Mouse (Mus musculus) limb, embryonic 15.5 days (tissue): ENCODE results near the gene Scamp5. TPM values are rescaled to one million over a fixed set of nuclear protein-coding genes. Genes with fewer than 3 reads are reported as not detected.

Experiments used
- ATAC-seq: fragments of 200-750 bp; cut with Nextera tagmentation; 2 replicates; pipeline ENCODE4 v1.8.0; 2017; ENCODE audit warnings: low read depth, moderate TSS enrichment; ENCODE audit not compliant: insufficient number of reproducible peaks, low FRiP score, low TSS enrichment
- H3K27ac ChIP-seq: fragments of 300-500 bp; sonication (generic); 2 replicates; pipeline ENCODE4 v1.5.1; 2015; ENCODE audit warnings: moderate library complexity, mild to moderate bottlenecking, inconsistent platforms
- H3K27me3 ChIP-seq: fragments of 300-500 bp; sonication (generic); 2 replicates; pipeline ENCODE4 v1.6.1; 2015; ENCODE audit warnings: inconsistent platforms
- H3K36me3 ChIP-seq: fragments of 300-500 bp; sonication (generic); 2 replicates; pipeline ENCODE4 v1.6.1; 2015; ENCODE audit warnings: inconsistent platforms
- H3K4me1 ChIP-seq: fragments of 300-500 bp; sonication (generic); 2 replicates; pipeline ENCODE4 v1.6.1; 2015; ENCODE audit warnings: inconsistent platforms
- H3K4me2 ChIP-seq: fragments of 300-500 bp; sonication (generic); 2 replicates; pipeline ENCODE4 v1.6.1; 2015; ENCODE audit warnings: mild to moderate bottlenecking, inconsistent platforms
- H3K4me3 ChIP-seq: fragments of 300-500 bp; sonication (generic); 2 replicates; pipeline ENCODE4 v1.5.1; 2015; ENCODE audit warnings: mild to moderate bottlenecking, inconsistent platforms
- H3K9ac ChIP-seq: fragments of 300-500 bp; sonication (generic); 2 replicates; pipeline ENCODE4 v1.6.1; 2015; ENCODE audit warnings: inconsistent platforms
- H3K9me3 ChIP-seq: fragments of 300-500 bp; sonication (generic); 2 replicates; pipeline ENCODE4 v1.6.1; 2016; ENCODE audit warnings: inconsistent platforms
- WGBS: fragments of 180-500 bp; shearing (Covaris S2); methylation state at CpG from one replicate; pipeline ENCODE4 v1.1.7; 2015; 5-methylcytosine and 5-hydroxymethylcytosine counted together
- polyA plus RNA-seq: library from polyadenylated mRNA; unstranded; fragments of >200 nt; fragmentation: Nextera tagmentation; extraction: Ambion mirVana; gene quantifications from 2 replicates; pipeline ENCODE4 v1.2.1, GENCODE M21; 2015

Scamp5 gene
- polyA plus RNA-seq, 1 experiment from 2014 or later, result 14.2 TPM

DNA sequence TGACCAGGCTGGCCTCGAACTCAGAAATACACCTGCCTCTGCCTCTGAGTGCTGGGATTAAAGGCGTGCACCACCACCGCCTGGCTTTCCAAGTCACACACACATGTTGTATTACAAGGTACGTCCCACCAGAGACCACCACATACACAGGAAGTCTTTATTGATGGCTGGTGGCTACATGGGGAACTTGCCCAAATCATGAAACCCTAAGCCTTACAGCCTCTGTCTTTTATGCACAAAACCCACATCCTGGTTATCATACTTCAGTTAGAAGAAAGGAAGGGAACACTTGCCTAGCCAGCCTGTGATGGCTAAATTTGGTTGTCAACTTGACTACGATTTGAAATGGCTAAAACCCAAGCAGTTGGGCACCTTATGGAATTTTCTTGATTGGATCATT is 63.8 kb downstream of the Scamp5 start:
- Histone ChIP-seq H3K4me1 (no peaks in the 10 kb centered on the region), H3K36me3 (no peaks in the 10 kb centered on the region), H3K27ac (no peak overlapping the region), H3K9me3 (no peaks in the 10 kb centered on the region), H3K9ac (no peak overlapping the region), H3K4me3 (no peak overlapping the region), H3K27me3 (no peaks in the 10 kb centered on the region), H3K4me2 (no peak overlapping the region)
- ATAC-seq, result no peak
- 83% methylated on average over 5 of the region's 5 CpGs for WGBS

DNA sequence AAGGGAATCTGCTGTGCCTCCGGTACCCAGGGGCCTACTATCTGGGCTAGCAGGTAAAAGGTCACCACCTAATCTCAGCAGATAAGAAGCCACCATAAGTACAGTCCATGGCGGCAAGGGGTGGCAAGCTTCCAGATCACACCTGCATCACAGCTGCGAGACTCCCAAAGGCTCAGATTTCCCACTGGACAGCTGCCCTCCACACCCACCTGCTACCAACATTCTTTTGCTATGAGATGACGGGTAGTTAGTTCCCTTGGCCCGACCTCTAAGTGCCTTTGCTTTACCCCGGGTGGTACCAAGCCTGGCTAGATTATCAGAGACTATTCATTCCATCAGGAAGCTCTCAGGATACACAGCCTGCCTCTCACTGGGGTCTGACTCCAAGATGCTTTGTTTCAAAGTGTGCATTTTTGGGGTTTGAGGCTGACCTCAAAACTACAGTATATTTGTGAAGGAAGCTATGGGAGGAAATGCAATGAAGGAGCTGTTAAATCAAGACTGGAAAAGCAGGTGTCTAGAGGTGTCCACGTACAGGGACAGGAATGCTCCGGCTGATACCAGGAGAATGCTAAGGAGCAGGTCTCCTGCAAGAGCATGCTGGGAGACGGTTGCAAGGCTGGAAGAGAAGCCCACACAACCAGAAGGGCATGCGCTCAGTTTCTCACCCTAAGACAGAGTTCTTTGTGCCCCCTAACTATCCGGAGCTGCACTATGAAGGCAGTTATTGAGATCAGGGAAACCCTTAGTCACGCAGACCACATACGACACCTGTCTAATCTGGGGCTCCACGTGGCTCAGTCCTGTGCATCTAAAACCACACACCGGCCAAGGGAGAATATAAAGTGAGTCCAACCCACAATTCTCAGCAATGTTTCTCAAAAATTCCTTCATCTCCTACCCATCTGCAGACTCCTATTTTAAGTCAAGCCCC is 65.3 kb downstream of the Scamp5 start:
- Histone ChIP-seq H3K4me3 (no peak overlapping the region), H3K4me2 (no peak overlapping the region), H3K27me3 (no peaks in the 10 kb centered on the region), H3K36me3 (no peaks in the 10 kb centered on the region), H3K27ac (no peak overlapping the region), H3K9me3 (no peaks in the 10 kb centered on the region), H3K9ac (no peak overlapping the region), H3K4me1 (no peaks in the 10 kb centered on the region)
- no peak for ATAC-seq
- 73% methylated on average over 15 of the region's 15 CpGs for WGBS

DNA sequence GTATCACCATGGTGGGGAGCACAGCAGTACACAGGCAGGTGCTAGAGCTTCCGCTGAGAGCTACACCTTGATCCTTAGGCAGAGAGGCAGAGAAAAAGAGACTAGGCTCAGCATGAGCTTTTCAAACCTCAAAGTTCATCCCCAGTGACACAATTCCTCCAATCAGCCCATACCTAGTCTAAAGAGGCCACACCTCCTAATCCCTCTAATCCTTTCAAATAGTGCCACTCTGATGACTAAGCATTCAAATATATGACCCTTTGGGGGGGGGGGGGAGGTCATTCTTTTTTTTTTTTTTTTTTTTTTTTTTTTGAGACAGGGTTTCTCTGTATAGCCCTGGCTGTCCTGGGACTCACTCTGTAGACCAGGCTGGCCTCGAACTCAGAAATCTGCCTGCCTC is 69.1 kb downstream of the Scamp5 start:
- ATAC-seq, result no peak
- H3K36me3 ChIP-seq, result no peaks in the 10 kb centered on the region
- no peak overlapping the region for H3K9ac ChIP-seq

DNA sequence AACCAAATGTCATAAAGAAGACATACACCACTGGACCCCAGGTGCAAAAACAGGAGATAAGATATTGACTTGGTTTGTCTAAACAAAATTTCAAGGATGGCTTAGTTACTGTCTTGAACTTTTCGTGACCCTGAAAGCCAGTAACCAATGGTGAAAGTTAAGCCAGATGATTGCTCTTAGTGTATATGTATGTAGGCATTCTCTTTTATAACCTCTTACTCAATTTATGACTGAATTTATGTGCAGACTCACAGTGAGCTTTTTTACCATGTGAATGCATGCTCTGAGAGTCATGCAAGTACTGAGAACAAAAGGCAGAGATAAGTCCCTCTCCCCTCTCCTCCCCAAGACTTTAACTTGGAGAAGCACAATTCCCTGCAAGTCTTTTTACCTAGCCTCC is 75.0 kb downstream of the Scamp5 start:
- no peak overlapping the region for H3K9ac ChIP-seq
- H3K4me3 ChIP-seq, result no peak overlapping the region
- no peaks in the 10 kb centered on the region for H3K4me1 ChIP-seq
- no peak overlapping the region for H3K4me2 ChIP-seq
- no peak overlapping the region for H3K27ac ChIP-seq
- 74% methylated on average over 1 of the region's 1 CpGs for WGBS
- no peaks in the 10 kb centered on the region for H3K9me3 ChIP-seq
- no peak for ATAC-seq
- no peaks in the 10 kb centered on the region for H3K36me3 ChIP-seq
- H3K27me3 ChIP-seq, result no peaks in the 10 kb centered on the region

More for the DNA sequence above, 69.1 kb downstream of the Scamp5 start:
- Histone ChIP-seq H3K4me3 (no peak overlapping the region), H3K9me3 (no peaks in the 10 kb centered on the region), H3K27ac (no peak overlapping the region), H3K4me2 (no peak overlapping the region), H3K4me1 (no peaks in the 10 kb centered on the region), H3K27me3 (no peaks in the 10 kb centered on the region)
- WGBS, result 98% methylated on average over 2 of the region's 2 CpGs

Other genes with a start within 250 kb of the Scamp5 start
- not detected in 2 replicates for gene Trcg1, start 231.5 kb downstream of the Scamp5 start, polyA plus RNA-seq
- 17.7 and 18.0 TPM in 2 replicates for gene 1700017B05Rik, start 205.4 kb downstream of the Scamp5 start, polyA plus RNA-seq
- gene Ppcdc, start 27.9 kb downstream of the Scamp5 start, polyA plus RNA-seq, result 23.3 and 25.5 TPM in 2 replicates
- gene Rpp25, start 36.0 kb upstream of the Scamp5 start, polyA plus RNA-seq, result 0.40 and 1.1 TPM in 2 replicates
- 411 and 426 TPM in 2 replicates for gene Cox5a, start 53.2 kb upstream of the Scamp5 start, polyA plus RNA-seq
- 26.8 and 27.5 TPM in 2 replicates for gene Fam219b, start 69.5 kb upstream of the Scamp5 start, polyA plus RNA-seq
- 37.9 and 49.8 TPM in 2 replicates for gene Mpi, start 84.7 kb upstream of the Scamp5 start, polyA plus RNA-seq
- gene Scamp2, start 92.9 kb upstream of the Scamp5 start, polyA plus RNA-seq, result 86.4 and 94.3 TPM in 2 replicates
- gene Ulk3, start 121.4 kb upstream of the Scamp5 start, polyA plus RNA-seq, result 21.2 and 23.2 TPM in 2 replicates
- 0.36 TPM in 1 of 2 replicates, not detected in the other for gene Cplx3, start 138.2 kb upstream of the Scamp5 start, polyA plus RNA-seq
- not detected in 2 replicates for gene Lman1l, start 152.7 kb upstream of the Scamp5 start, polyA plus RNA-seq
- gene Csk, start 185.6 kb upstream of the Scamp5 start, polyA plus RNA-seq, result 24.2 and 29.0 TPM in 2 replicates
- not detected in 2 replicates for gene Cyp1a2, start 215.6 kb upstream of the Scamp5 start, polyA plus RNA-seq
- gene Cyp1a1, start 219.9 kb upstream of the Scamp5 start, polyA plus RNA-seq, result 0.08 TPM in 1 of 2 replicates, not detected in the other
- gene Edc3, start 240.5 kb upstream of the Scamp5 start, polyA plus RNA-seq, result 32.9 and 33.9 TPM in 2 replicates